Mouse (Mus musculus) lung, embryonic 16.5 days (tissue): Measurements from ENCODE around the gene Specc1. TPM values are rescaled to one million over a fixed set of nuclear protein-coding genes. Genes with fewer than 3 reads are reported as not detected.

Experiments used
- ATAC-seq: fragments of 200-750 bp; cut with Nextera tagmentation; 2 replicates; pipeline ENCODE4 v1.8.0; 2017; ENCODE audit warnings: low read depth, mild to moderate bottlenecking, moderate library complexity
- H3K27ac ChIP-seq: fragments of 300-500 bp; sonication (generic); 2 replicates; pipeline ENCODE4 v1.5.1; 2014; ENCODE audit warnings: mild to moderate bottlenecking, control low read depth, low read length
- H3K27me3 ChIP-seq: fragments of 300-500 bp; sonication (generic); 2 replicates; pipeline ENCODE4 v1.6.1; 2014; ENCODE audit warnings: low read depth, low read length, mixed read lengths; ENCODE audit not compliant: control insufficient read depth, insufficient read depth
- H3K36me3 ChIP-seq: fragments of 300-500 bp; sonication (generic); 2 replicates; pipeline ENCODE4 v1.6.1; 2014; ENCODE audit warnings: low read length; ENCODE audit not compliant: control insufficient read depth, insufficient read depth
- H3K4me1 ChIP-seq: fragments of 300-500 bp; sonication (generic); replicated peaks from 2 replicates; pipeline ENCODE4 v1.6.1; 2014; ENCODE audit warnings: low read length, mixed read lengths; ENCODE audit not compliant: control insufficient read depth, insufficient read depth
- H3K4me2 ChIP-seq: fragments of 300-500 bp; sonication (generic); 2 replicates; pipeline ENCODE4 v1.6.1; 2014; ENCODE audit warnings: low read depth, low read length, control low read depth
- H3K4me3 ChIP-seq: fragments of 300-500 bp; sonication (generic); 2 replicates; pipeline ENCODE4 v1.5.1; 2014; ENCODE audit warnings: mild to moderate bottlenecking, low read length, control low read depth
- H3K9ac ChIP-seq: fragments of 300-500 bp; sonication (generic); 2 replicates; pipeline ENCODE4 v1.6.1; 2014; ENCODE audit warnings: low read length, control low read depth
- H3K9me3 ChIP-seq: fragments of 300-500 bp; sonication (generic); 2 replicates; pipeline ENCODE4 v1.6.1; 2016; ENCODE audit warnings: low read length; ENCODE audit not compliant: control insufficient read depth
- WGBS: fragments of 180-500 bp; shearing (Covaris S2); extraction: QIAGEN DNeasy Blood & Tissue Kit; methylation state at CpG from one replicate; pipeline ENCODE4 v1.1.7; 2014; 5-methylcytosine and 5-hydroxymethylcytosine counted together
- polyA plus RNA-seq: library from polyadenylated mRNA; unstranded; fragments of >200 nt; fragmentation: Nextera tagmentation; extraction: Ambion mirVana; gene quantifications from 2 replicates; pipeline ENCODE4 v1.2.1, GENCODE M21; 2015

Specc1 gene
- polyA plus RNA-seq, 1 experiment from 2014 or later: 9.7 TPM

DNA sequence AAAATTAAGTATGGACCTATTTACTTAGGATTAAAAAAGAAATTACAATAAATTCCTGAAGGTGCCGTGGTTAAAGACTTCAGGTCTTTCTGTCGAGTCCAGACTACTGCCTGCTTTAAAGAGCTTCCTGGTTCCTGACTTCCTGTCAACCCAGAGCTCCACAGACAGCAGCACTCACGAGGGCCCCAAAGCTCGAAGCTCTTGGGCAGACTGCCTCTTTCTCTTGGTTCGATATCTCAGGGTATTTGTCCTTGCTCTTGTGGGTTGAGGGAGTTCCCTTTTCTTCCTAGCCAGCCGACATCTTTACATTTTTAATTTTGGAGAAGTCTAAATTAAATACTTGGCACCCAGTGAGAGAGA is 48.3 kb downstream of the Specc1 start:
- H3K27ac ChIP-seq: peak overlapping the region; percentile 38

GRCm38 (mm10) chr11:62005241-62005910 is 48.8 kb downstream of the Specc1 start:
- H3K4me3 ChIP-seq: peak overlapping the region; percentile 9; the same call in 1 of the 2 replicates
- H3K4me1 ChIP-seq: peaks cover 13% of the 10 kb centered on the region
- ATAC-seq: peak; percentile 79
- H3K27me3 ChIP-seq: no peaks in the 10 kb centered on the region
- peak overlapping the region; percentile 25 for H3K4me2 ChIP-seq
- no peaks in the 10 kb centered on the region for H3K36me3 ChIP-seq
- H3K27ac ChIP-seq: peak overlapping the region; percentile 38
- H3K9me3 ChIP-seq: no peaks in the 10 kb centered on the region
- H3K9ac ChIP-seq: peak overlapping the region; percentile 36; the same call in 1 of the 2 replicates
- 36% methylated on average over 14 of the region's 14 CpGs for WGBS

More for the DNA sequence above, 48.3 kb downstream of the Specc1 start:
- 0 out of 2 replicates have a peak, but pooled peaks have one; percentile 26 for ATAC-seq
- Histone ChIP-seq H3K36me3 (no peaks in the 10 kb centered on the region), H3K9me3 (no peaks in the 10 kb centered on the region), H3K4me1 (peaks cover 13% of the 10 kb centered on the region), H3K27me3 (no peaks in the 10 kb centered on the region), H3K4me3 (no peak overlapping the region), H3K4me2 (peak overlapping the region; percentile 25; the same call in 1 of the 2 replicates), H3K9ac (no peak overlapping the region)
- WGBS: 28% methylated on average over 6 of the region's 6 CpGs

DNA sequence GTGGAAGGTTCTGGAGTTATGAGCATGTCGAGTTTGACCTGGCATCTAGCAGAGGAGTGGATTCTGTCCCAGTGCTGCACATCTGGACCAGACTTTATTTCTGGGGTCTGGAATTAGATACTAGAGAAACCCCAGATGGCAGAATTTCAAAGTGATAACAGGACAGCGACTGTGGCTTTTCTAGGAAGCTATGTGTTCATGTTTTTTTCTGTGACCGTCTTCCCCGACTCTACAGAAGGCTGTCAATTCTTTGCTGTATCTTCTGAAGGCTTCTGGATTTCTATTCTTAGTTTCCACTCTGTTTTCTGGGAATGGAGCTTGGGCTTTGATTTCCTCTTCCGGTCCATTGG is 49.3 kb downstream of the Specc1 start:
- WGBS: 74% methylated on average over 5 of the region's 5 CpGs
- Histone ChIP-seq H3K4me1 (peaks cover 13% of the 10 kb centered on the region), H3K4me3 (no peak overlapping the region), H3K9ac (no peak overlapping the region; the same call in 1 of the 2 replicates), H3K4me2 (no peak overlapping the region), H3K9me3 (no peaks in the 10 kb centered on the region), H3K27me3 (no peaks in the 10 kb centered on the region), H3K36me3 (no peaks in the 10 kb centered on the region), H3K27ac (no peak overlapping the region)
- no peak for ATAC-seq

- H3K4me1 ChIP-seq: peaks cover 13% of the 10 kb centered on the region
- no peak overlapping the region for H3K27ac ChIP-seq
- H3K27me3 ChIP-seq: no peaks in the 10 kb centered on the region
- 42% methylated on average over 5 of the region's 5 CpGs for WGBS
- no peak overlapping the region for H3K9ac ChIP-seq
- H3K4me3 ChIP-seq: no peak overlapping the region
- H3K4me2 ChIP-seq: no peak overlapping the region
- no peaks in the 10 kb centered on the region for H3K36me3 ChIP-seq
- no peaks in the 10 kb centered on the region for H3K9me3 ChIP-seq
- no peak for ATAC-seq
Measured at GRCm38 (mm10) chr11:62006680-62007079, 50.1 kb downstream of the Specc1 start.

DNA sequence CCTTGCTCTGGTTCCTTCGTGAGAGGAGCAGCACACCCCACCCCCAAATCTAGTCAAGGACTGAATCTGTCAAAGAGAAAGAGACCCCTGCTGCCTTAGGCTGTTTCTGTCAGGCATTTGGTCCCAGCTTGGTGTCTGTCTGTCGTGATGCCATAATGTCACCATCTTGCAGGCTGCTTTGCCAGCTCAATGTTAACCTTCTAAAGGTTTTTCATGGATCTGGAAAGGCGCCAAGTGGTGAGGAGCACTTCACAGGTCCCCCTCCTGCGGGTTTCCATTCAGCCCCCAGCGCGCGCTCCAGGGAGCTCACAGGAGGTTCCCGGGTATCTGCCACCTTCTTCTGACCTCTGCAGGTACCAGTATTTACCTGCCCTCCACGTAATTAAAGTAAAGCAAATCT is 51.4 kb downstream of the Specc1 start:
- no peak for ATAC-seq
- no peak overlapping the region for H3K4me2 ChIP-seq

GRCm38 (mm10) chr11:62010625-62011231 is 54.2 kb downstream of the Specc1 start:
- no peaks in the 10 kb centered on the region for H3K36me3 ChIP-seq
- H3K4me2 ChIP-seq: no peak overlapping the region
- H3K4me3 ChIP-seq: no peak overlapping the region
- 66% methylated on average over 16 of the region's 16 CpGs for WGBS
- H3K27ac ChIP-seq: no peak overlapping the region
- peaks cover 7% of the 10 kb centered on the region for H3K4me1 ChIP-seq
- no peaks in the 10 kb centered on the region for H3K27me3 ChIP-seq
- no peaks in the 10 kb centered on the region for H3K9me3 ChIP-seq
- no peak for ATAC-seq
- no peak overlapping the region for H3K9ac ChIP-seq

More for the DNA sequence above, 51.4 kb downstream of the Specc1 start:
- Histone ChIP-seq H3K4me1 (peaks cover 13% of the 10 kb centered on the region), H3K27me3 (no peaks in the 10 kb centered on the region), H3K36me3 (no peaks in the 10 kb centered on the region), H3K27ac (no peak overlapping the region), H3K9ac (no peak overlapping the region), H3K4me3 (no peak overlapping the region), H3K9me3 (no peaks in the 10 kb centered on the region)
- 30% methylated on average over 9 of the region's 9 CpGs for WGBS

GRCm38 (mm10) chr11:62012039-62012438 is 55.5 kb downstream of the Specc1 start:
- H3K4me2 ChIP-seq: no peak overlapping the region
- no peaks in the 10 kb centered on the region for H3K36me3 ChIP-seq
- WGBS: 80% methylated on average over 6 of the region's 6 CpGs
- H3K4me3 ChIP-seq: no peak overlapping the region
- H3K4me1 ChIP-seq: 0 out of 2 replicates have a peak, but pooled peaks cover 2% of the 10 kb centered on the region
- no peak overlapping the region for H3K9ac ChIP-seq
- H3K27me3 ChIP-seq: no peaks in the 10 kb centered on the region
- no peak overlapping the region for H3K27ac ChIP-seq
- no peaks in the 10 kb centered on the region for H3K9me3 ChIP-seq
- ATAC-seq: no peak

GRCm38 (mm10) chr11:62013449-62013848 is 56.9 kb downstream of the Specc1 start:
- Histone ChIP-seq H3K27ac (no peak overlapping the region), H3K9ac (no peak overlapping the region), H3K4me1 (no peaks in the 10 kb centered on the region), H3K36me3 (no peaks in the 10 kb centered on the region), H3K27me3 (no peaks in the 10 kb centered on the region), H3K4me2 (no peak overlapping the region), H3K4me3 (no peak overlapping the region), H3K9me3 (no peaks in the 10 kb centered on the region)
- 72% methylated on average over 3 of the region's 3 CpGs for WGBS
- no peak for ATAC-seq

DNA sequence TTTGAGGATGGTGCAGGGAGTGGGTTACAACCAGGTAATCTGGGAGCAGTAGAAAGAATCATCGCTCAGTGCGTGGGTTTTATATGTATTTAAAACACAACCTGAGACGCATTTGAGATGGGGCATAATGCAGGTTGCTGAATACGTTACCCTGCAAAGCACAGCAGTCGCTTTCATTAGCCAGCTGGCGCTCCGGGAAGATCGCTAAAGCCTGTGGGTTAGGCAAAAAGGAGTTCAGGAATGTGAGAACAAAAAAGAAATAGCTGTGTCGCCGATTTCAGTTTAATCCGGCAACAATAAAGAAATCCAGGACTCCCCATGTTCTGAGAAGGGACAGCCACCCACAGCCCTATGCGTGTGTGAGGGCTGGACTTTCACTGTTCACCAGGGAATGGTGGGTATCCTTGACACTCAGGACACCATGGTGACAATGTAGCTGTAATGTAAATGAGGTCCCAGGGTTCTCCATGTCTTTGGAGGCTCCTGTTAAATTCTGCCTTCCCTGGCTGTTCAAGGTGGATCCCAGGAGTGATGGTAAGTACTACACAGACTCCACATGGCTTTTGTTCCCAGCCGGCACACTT is 58.6 kb downstream of the Specc1 start:
- Histone ChIP-seq H3K27me3 (no peaks in the 10 kb centered on the region), H3K9ac (no peak overlapping the region), H3K9me3 (no peaks in the 10 kb centered on the region), H3K36me3 (no peaks in the 10 kb centered on the region), H3K4me2 (no peak overlapping the region), H3K4me3 (no peak overlapping the region), H3K4me1 (no peaks in the 10 kb centered on the region), H3K27ac (no peak overlapping the region)
- no peak for ATAC-seq
- 60% methylated on average over 13 of the region's 13 CpGs for WGBS
